Mouse (Mus musculus) CD4-positive naive resting alpha-beta T cell, adult 76 days (primary cell): ENCODE results near the gene Fam102a. TPM values are rescaled to one million over a fixed set of nuclear protein-coding genes. Genes with fewer than 3 reads are reported as not detected.

Experiments used
- total RNA-seq: library from RNA; stranded (reverse); gene quantifications from one replicate; pipeline ENCODE4 v1.2.4, GENCODE M21; 2023

Fam102a gene
- 163 TPM for total RNA-seq

DNA sequence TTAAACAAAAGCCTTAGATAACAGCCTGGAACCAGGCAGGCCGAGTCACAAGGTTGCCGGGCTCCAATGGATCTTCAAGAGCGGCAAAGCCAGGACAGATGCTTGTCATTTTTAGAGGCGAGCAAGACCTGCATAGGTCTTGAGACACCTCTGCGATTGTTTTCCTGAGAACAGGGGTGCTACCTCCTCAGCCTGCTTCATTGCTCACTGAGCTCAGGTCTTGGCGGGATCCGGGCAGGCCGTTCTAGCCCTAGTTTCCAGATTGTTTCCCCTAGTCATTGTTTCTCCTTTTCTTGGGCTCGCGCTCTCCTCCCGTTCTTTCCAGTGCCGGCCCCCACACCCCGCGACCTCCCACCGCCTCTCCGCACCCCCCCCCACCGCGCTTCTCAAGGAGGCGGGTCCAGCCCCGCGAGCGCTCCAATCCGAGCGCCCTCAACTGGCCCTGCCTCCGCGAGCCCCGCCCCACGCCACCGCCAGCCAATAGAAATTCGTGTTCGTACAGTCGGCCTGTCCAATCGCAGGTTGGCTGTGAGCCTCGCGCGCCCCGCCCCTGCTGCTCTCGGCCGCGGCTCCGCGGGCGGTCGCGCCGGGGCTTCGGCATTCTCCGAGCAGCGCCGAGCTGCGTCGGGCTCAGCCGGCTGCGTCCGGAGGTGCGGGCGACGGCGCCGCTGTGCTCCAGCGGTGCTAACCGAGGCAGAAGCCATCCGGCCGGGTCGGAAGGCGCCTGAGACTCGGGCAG, at the start of gene Fam102a:
Fam102a (plus strand) TSS at position 600 of the 739 bp plus-strand sequence.

DNA sequence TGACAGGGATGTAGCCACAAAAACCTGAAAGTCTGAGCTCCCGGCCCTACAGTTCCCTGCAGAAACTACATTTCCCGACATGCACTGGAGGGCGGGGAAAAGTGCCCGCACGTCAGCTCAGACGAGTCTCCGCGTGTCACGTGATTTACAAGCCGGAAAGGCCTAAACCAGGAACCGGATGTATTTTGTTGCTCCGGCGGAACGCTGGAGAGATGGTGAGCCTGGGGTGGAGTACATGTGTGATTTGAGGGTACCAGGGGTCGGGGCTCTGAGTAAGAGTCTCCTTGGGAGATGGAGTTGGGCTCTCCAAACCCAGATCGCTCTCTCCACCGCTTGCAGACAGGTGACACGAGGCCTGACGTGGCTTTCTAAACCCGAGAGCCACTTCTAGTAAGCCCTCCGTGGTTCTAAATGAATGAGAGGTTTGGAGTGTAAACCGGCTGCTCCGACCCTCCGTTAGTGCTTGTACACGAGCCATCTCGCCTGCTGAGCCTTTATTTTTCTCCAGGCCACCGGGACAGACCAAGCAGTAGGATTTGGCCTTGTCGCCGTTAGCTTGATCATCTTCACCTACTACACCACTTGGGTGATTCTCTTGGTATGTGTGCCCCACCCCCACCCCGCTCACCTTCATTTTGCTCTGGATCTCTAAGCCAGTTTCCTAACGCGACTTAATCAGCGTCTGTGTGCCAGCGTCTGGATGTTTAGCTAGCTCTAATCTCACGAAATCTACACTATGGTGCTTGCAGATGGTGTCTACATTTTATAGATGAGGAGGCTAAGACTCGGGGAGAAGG, 35.8 kb downstream of the Fam102a start, which contains the start of gene Dpm2:
Dpm2 (plus strand) TSS at position 161 of the 797 bp plus-strand sequence.

DNA sequence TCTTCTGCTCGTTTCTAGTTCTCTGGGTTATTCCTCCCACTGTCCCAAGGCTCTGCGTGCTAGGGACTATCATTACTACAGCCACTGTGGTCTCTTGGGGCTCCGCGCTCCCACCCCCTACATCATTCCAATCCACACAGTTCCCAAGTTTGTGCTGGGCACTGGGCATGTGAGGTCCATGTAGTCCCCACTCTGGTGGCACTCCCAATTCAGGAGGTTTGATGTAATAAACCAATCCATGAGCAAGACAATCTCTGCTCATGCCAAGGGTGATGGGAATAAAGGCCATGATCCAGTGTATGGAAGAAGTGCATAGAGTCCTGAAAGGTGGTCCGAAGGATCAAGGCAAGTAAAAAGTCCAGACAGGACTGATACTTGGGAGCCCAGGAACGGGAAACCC, 39.4 kb downstream of the Fam102a start, which contains the start of gene Pip5kl1:
Pip5kl1 (plus strand) TSS at position 301 of the 400 bp plus-strand sequence.

DNA sequence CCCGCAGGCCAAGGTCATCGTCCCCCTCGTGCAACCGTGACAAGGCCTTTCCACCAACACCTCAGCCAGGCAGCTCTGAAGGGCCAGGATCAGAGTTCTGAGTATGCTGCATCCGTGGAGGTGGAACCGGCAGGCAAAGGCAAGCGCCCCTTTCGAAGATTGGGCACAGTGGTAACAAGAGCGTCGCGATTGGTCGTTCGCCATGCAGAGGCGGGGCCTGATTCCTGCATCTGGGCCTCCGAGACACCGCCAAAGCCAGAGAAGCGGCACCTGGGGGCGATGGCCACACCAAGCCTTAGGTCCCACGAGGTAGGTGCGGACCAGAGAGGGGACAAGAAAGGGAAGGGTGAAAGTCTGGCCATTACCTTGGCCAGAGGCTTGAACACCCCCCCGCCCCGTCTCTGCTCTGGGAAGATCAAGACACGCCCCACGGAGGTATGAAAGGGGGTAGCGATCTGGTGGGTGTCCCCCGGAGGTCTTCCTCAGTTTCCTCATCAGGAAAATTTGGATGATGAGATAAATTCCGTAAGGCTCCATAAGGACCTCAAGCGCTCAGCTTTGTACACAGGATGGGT, 40.5 kb downstream of the Fam102a start, which contains the start of gene 9430097D07Rik:
9430097D07Rik (minus strand) TSS at position 99 of the 575 bp plus-strand sequence.

DNA sequence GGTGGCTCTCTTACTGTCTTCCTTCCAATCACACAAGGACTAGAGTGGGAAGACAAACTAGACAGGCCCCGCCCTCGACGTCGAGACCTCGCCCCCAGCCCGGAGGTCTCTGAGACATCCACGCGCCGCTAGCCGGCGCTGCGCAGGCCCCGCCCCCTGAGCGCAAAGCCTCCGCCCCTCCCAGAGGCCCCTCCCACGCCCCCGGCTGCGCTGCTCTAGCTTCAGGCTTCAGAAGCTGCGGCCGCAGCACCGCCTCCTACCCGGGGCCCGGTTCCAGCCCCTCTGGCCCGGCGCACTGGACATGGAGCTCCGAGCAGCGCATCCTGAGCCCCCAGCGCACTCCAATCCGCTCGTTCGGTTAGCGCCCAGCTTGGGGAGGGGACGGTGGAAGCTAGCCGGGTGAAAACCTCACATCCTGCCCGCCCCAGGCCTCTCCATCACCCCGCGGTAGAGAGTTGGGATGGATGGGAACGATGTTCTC, 51.8 kb downstream of the Fam102a start, which contains the start of gene St6galnac4:
St6galnac4 (plus strand) TSS at position 225 of the 481 bp plus-strand sequence.

DNA sequence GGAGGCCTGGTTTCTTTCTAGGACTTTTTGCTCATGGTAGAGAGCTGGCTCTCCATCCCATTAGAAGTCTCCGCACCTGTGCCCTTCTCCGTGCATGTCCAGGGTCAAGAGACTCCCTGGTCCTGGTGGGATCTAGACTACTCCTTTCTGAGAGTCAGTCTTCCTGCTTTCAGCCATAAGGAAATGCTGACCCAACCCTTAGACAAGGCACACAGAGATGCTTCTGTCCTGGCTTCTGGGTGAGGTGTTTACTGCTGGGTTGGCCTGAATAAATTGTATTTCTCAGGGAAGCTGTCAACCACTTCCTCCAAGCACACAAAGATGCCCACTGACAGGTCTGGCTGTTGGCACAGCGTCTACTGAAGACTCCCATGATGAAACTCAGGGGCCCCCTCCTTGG, 64.3 kb downstream of the Fam102a start, which contains the start of gene St6galnac6:
St6galnac6 (plus strand) TSS at position 301 of the 400 bp plus-strand sequence.

Other genes with a start within 250 kb of the Fam102a start
- 37.3 TPM for gene Golga2, start 247.9 kb upstream of the Fam102a start, total RNA-seq
- 60.6 TPM for gene Swi5, start 247.3 kb upstream of the Fam102a start, total RNA-seq
- 93.7 TPM for gene Ciz1, start 183.0 kb upstream of the Fam102a start, total RNA-seq
- not detected for gene Dnm1, start 182.0 kb upstream of the Fam102a start, total RNA-seq
- gene 1110008P14Rik, start 153.4 kb upstream of the Fam102a start, total RNA-seq = 23.4 TPM
- gene Lcn2, start 147.1 kb upstream of the Fam102a start, total RNA-seq = 2.8 TPM
- 6.2 TPM for gene Ptges2, start 139.4 kb upstream of the Fam102a start, total RNA-seq
- gene Naif1, start 84.9 kb upstream of the Fam102a start, total RNA-seq = 6.5 TPM
- gene Slc25a25, start 83.9 kb upstream of the Fam102a start, total RNA-seq = 108 TPM
- gene Dpm2, start 35.5 kb downstream of the Fam102a start, total RNA-seq = 50.7 TPM
- gene Pip5kl1, start 39.5 kb downstream of the Fam102a start, total RNA-seq = 0.76 TPM
- gene 9430097D07Rik, start 40.4 kb downstream of the Fam102a start, total RNA-seq = not detected
- gene St6galnac4, start 51.8 kb downstream of the Fam102a start, total RNA-seq = 18.8 TPM
- gene St6galnac6, start 64.4 kb downstream of the Fam102a start, total RNA-seq = 4.1 TPM
- gene Ak1, start 86.4 kb downstream of the Fam102a start, total RNA-seq = not detected
- gene Eng, start 111.3 kb downstream of the Fam102a start, total RNA-seq = 3.4 TPM
- gene Fpgs, start 168.8 kb downstream of the Fam102a start, total RNA-seq = 26.7 TPM
- 92.9 TPM for gene Cdk9, start 177.7 kb downstream of the Fam102a start, total RNA-seq
- 81.0 TPM for gene Sh2d3c, start 185.7 kb downstream of the Fam102a start, total RNA-seq
- gene 6330409D20Rik, start 205.7 kb downstream of the Fam102a start, total RNA-seq = not detected
- 26.4 TPM for gene Tor2a, start 221.9 kb downstream of the Fam102a start, total RNA-seq
- gene Ttc16, start 240.3 kb downstream of the Fam102a start, total RNA-seq = 0.21 TPM
- gene Ptrh1, start 240.5 kb downstream of the Fam102a start, total RNA-seq = 3.8 TPM
- gene Cfap157, start 249.1 kb downstream of the Fam102a start, total RNA-seq = not detected